Mouse (Mus musculus): Measurements from ENCODE around the gene Nr1i2. TPM values are rescaled to one million over a fixed set of nuclear protein-coding genes. Genes with fewer than 3 reads are reported as not detected.

Nr1i2 gene
- polyA plus RNA-seq, 1 experiment from 2014 or later, result 0.13 TPM

DNA sequence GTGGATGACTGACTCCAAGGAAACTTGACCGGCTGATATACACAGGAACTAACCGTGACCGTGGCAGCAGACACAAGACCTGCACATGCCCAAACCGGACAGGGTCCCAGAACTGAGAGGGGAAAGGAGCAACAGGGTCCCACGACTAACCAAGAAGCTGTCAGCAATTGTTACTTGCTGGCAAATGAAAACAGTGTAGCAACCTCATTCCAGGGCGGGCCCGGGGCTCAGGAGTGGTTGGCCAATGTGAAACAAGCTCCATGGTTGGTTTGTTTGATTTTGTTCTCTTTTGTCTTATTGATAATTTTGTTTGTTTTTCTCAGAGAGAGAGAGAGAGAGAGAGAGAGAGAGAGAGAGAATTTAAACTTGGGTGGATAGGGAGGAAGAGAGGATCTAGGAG lies 13.7 kb downstream of the Nr1i2 start:
- WGBS (ENCODE audit: insufficient replicate concordance), result 65% methylated on average over 7 of the region's 7 CpGs
- Histone ChIP-seq H3K27me3 (ENCODE audit: control insufficient read depth, insufficient read depth, low read length) (no peaks in the 10 kb centered on the region), H3K36me3 (ENCODE audit: control insufficient read depth, insufficient read depth, low read length) (no peaks in the 10 kb centered on the region), H3K4me3 (ENCODE audit: low read depth, low read length) (no peak overlapping the region), H3K4me1 (ENCODE audit: control insufficient read depth, insufficient read depth, low read length) (no peaks in the 10 kb centered on the region), H3K9ac (ENCODE audit: low read depth, low read length) (no peak overlapping the region), H3K9me3 (replicated peaks; ENCODE audit: control insufficient read depth, low read length) (no peaks in the 10 kb centered on the region), H3K4me2 (no peak overlapping the region), H3K27ac (ENCODE audit: low read depth, low read length) (no peak overlapping the region)
- ATAC-seq (replicated peaks; ENCODE audit: insufficient number of reproducible peaks, low FRiP score, low TSS enrichment), result no peak

DNA sequence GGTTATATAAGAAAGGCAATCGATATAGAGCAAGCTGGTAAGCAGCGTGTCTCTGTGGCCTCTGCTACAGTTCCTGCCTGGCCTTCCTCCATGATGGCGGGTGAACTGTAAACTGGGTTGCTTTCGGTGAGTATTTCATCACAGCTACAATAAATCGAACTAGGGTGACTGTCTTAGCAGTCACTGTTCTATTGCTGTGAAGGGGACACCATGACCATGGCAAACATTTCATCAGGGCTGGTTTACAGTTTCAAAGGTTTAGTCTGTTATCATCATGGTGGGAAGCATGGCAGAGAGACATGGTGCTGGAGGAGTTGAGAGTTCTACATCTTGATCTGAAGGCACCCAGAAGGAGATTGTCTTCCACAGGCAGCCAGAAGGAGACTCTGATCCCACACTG lies 14.8 kb downstream of the Nr1i2 start:
- Histone ChIP-seq H3K27ac (ENCODE audit: low read depth, low read length) (no peak overlapping the region), H3K4me3 (ENCODE audit: low read depth, low read length) (no peak overlapping the region), H3K4me1 (ENCODE audit: control insufficient read depth, insufficient read depth, low read length) (no peaks in the 10 kb centered on the region), H3K9me3 (replicated peaks; ENCODE audit: control insufficient read depth, low read length) (no peaks in the 10 kb centered on the region), H3K27me3 (ENCODE audit: control insufficient read depth, insufficient read depth, low read length) (no peaks in the 10 kb centered on the region), H3K4me2 (no peak overlapping the region), H3K36me3 (ENCODE audit: control insufficient read depth, insufficient read depth, low read length) (no peaks in the 10 kb centered on the region), H3K9ac (ENCODE audit: low read depth, low read length) (no peak overlapping the region)
- 88% methylated on average over 5 of the region's 5 CpGs for WGBS (ENCODE audit: insufficient replicate concordance)
- ATAC-seq (replicated peaks; ENCODE audit: insufficient number of reproducible peaks, low FRiP score, low TSS enrichment), result no peak

- H3K36me3 ChIP-seq (ENCODE audit: control insufficient read depth, insufficient read depth, low read length), result no peaks in the 10 kb centered on the region
- WGBS (ENCODE audit: insufficient replicate concordance), result 71% methylated on average over 2 of the region's 2 CpGs
- no peaks in the 10 kb centered on the region for H3K27me3 ChIP-seq (ENCODE audit: control insufficient read depth, insufficient read depth, low read length)
- no peaks in the 10 kb centered on the region for H3K9me3 ChIP-seq (replicated peaks; ENCODE audit: control insufficient read depth, low read length)
- no peaks in the 10 kb centered on the region for H3K4me1 ChIP-seq (ENCODE audit: control insufficient read depth, insufficient read depth, low read length)
- no peak for ATAC-seq (replicated peaks; ENCODE audit: insufficient number of reproducible peaks, low FRiP score, low TSS enrichment)
- H3K4me2 ChIP-seq, result no peak overlapping the region
- H3K27ac ChIP-seq (ENCODE audit: low read depth, low read length), result no peak overlapping the region
- no peak overlapping the region for H3K4me3 ChIP-seq (ENCODE audit: low read depth, low read length)
- H3K9ac ChIP-seq (ENCODE audit: low read depth, low read length), result no peak overlapping the region
Observed at GRCm38 (mm10) chr16:38274737-38275136, 19.9 kb downstream of the Nr1i2 start.

DNA sequence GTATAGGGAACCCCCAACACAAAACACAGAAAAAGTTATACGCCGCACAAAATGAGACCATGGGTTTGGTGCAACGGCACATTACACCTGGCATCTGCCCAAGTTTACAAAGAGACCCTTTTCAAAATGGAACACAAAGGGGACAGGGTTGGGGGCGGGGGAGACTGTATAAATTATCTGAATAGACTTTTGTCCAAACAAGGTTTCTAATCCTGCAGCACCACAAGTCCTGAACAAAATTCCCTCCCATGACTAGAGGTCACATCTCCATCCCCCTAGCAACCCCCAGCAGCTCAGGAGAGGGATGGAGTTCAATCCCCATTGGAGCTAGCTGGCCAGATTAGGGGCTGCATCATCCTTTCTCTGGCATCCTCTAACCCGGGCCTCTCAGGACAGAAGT lies 22.1 kb downstream of the Nr1i2 start:
- 72% methylated on average over 5 of the region's 5 CpGs for WGBS (ENCODE audit: insufficient replicate concordance)

GRCm38 (mm10) chr16:38271601-38272000 lies 23.0 kb downstream of the Nr1i2 start:
- whole genome bisulfite sequencing (ENCODE audit: insufficient replicate concordance), result 42% methylated on average over 3 of the region's 3 CpGs
- no peak overlapping the region for H3K9ac ChIP-seq (ENCODE audit: low read depth, low read length)
- H3K4me1 ChIP-seq (ENCODE audit: control insufficient read depth, insufficient read depth, low read length), result no peaks in the 10 kb centered on the region
- no peaks in the 10 kb centered on the region for H3K27me3 ChIP-seq (ENCODE audit: control insufficient read depth, insufficient read depth, low read length)
- no peaks in the 10 kb centered on the region for H3K36me3 ChIP-seq (ENCODE audit: control insufficient read depth, insufficient read depth, low read length)
- H3K4me2 ChIP-seq, result no peak overlapping the region
- H3K27ac ChIP-seq (ENCODE audit: low read depth, low read length), result no peak overlapping the region
- H3K9me3 ChIP-seq (replicated peaks; ENCODE audit: control insufficient read depth, low read length), result no peaks in the 10 kb centered on the region
- ATAC-seq (replicated peaks; ENCODE audit: insufficient number of reproducible peaks, low FRiP score, low TSS enrichment), result no peak
- H3K4me3 ChIP-seq (ENCODE audit: low read depth, low read length), result no peak overlapping the region

More for the DNA sequence above, 22.1 kb downstream of the Nr1i2 start:
- H3K4me3 ChIP-seq (ENCODE audit: low read depth, low read length), result no peak overlapping the region
- no peaks in the 10 kb centered on the region for H3K36me3 ChIP-seq (ENCODE audit: control insufficient read depth, insufficient read depth, low read length)
- H3K27ac ChIP-seq (ENCODE audit: low read depth, low read length), result no peak overlapping the region
- no peaks in the 10 kb centered on the region for H3K27me3 ChIP-seq (ENCODE audit: control insufficient read depth, insufficient read depth, low read length)
- no peak overlapping the region for H3K4me2 ChIP-seq
- H3K9me3 ChIP-seq (replicated peaks; ENCODE audit: control insufficient read depth, low read length), result no peaks in the 10 kb centered on the region
- H3K4me1 ChIP-seq (ENCODE audit: control insufficient read depth, insufficient read depth, low read length), result no peaks in the 10 kb centered on the region
- ATAC-seq (replicated peaks; ENCODE audit: insufficient number of reproducible peaks, low FRiP score, low TSS enrichment), result no peak
- H3K9ac ChIP-seq (ENCODE audit: low read depth, low read length), result no peak overlapping the region

GRCm38 (mm10) chr16:38255927-38256326 lies 38.7 kb downstream of the Nr1i2 start:
- H3K9me3 ChIP-seq (replicated peaks; ENCODE audit: control insufficient read depth, low read length), result no peaks in the 10 kb centered on the region
- H3K27ac ChIP-seq (ENCODE audit: low read depth, low read length), result no peak overlapping the region
- H3K4me3 ChIP-seq (ENCODE audit: low read depth, low read length), result no peak overlapping the region
- no peak overlapping the region for H3K4me2 ChIP-seq
- no peak for ATAC-seq (replicated peaks; ENCODE audit: insufficient number of reproducible peaks, low FRiP score, low TSS enrichment)
- H3K27me3 ChIP-seq (ENCODE audit: control insufficient read depth, insufficient read depth, low read length), result no peaks in the 10 kb centered on the region
- no peaks in the 10 kb centered on the region for H3K4me1 ChIP-seq (ENCODE audit: control insufficient read depth, insufficient read depth, low read length)
- H3K36me3 ChIP-seq (ENCODE audit: control insufficient read depth, insufficient read depth, low read length), result no peaks in the 10 kb centered on the region
- H3K9ac ChIP-seq (ENCODE audit: low read depth, low read length), result no peak overlapping the region
- WGBS (ENCODE audit: insufficient replicate concordance), result 81% methylated on average over 9 of the region's 9 CpGs

- Histone ChIP-seq H3K4me3 (ENCODE audit: low read depth, low read length) (no peak overlapping the region), H3K4me1 (ENCODE audit: control insufficient read depth, insufficient read depth, low read length) (no peaks in the 10 kb centered on the region), H3K27ac (ENCODE audit: low read depth, low read length) (no peak overlapping the region), H3K27me3 (ENCODE audit: control insufficient read depth, insufficient read depth, low read length) (no peaks in the 10 kb centered on the region), H3K9ac (ENCODE audit: low read depth, low read length) (no peak overlapping the region), H3K4me2 (no peak overlapping the region), H3K36me3 (ENCODE audit: control insufficient read depth, insufficient read depth, low read length) (no peaks in the 10 kb centered on the region), H3K9me3 (replicated peaks; ENCODE audit: control insufficient read depth, low read length) (no peaks in the 10 kb centered on the region)
- WGBS (ENCODE audit: insufficient replicate concordance), result 71% methylated on average over 4 of the region's 4 CpGs
- ATAC-seq (replicated peaks; ENCODE audit: insufficient number of reproducible peaks, low FRiP score, low TSS enrichment), result 0 out of 2 replicates have a peak, but pooled peaks have one; percentile 22
Observed at GRCm38 (mm10) chr16:38255107-38255506, 39.5 kb downstream of the Nr1i2 start.

DNA sequence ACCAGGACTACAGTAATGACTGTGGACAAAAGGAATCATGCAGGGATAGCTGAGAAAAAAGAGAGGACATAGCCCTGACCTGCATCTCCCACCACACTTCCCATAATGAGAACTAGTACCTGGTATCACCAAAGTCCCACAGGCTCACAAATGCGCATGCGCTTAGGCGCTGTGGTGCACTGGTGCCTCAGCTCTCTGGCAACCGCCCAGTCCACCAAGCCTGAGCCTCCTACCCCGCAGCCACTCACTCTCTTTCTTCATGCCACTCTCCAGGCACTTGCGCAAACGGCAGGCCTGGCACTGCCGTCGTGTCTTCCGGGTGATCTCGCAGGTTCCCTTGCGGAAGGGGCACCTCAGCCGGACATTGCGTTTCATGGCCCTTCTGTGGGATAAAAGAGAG lies 40.6 kb downstream of the Nr1i2 start:
- ATAC-seq (replicated peaks; ENCODE audit: insufficient number of reproducible peaks, low FRiP score, low TSS enrichment), result no peak
- WGBS (ENCODE audit: insufficient replicate concordance), result 68% methylated on average over 14 of the region's 14 CpGs
- Histone ChIP-seq H3K9me3 (replicated peaks; ENCODE audit: control insufficient read depth, low read length) (no peaks in the 10 kb centered on the region), H3K36me3 (ENCODE audit: control insufficient read depth, insufficient read depth, low read length) (no peaks in the 10 kb centered on the region), H3K4me2 (no peak overlapping the region; the same call in 1 of the 2 replicates), H3K9ac (ENCODE audit: low read depth, low read length) (no peak overlapping the region), H3K27me3 (ENCODE audit: control insufficient read depth, insufficient read depth, low read length) (no peaks in the 10 kb centered on the region), H3K27ac (ENCODE audit: low read depth, low read length) (no peak overlapping the region), H3K4me1 (ENCODE audit: control insufficient read depth, insufficient read depth, low read length) (no peaks in the 10 kb centered on the region), H3K4me3 (ENCODE audit: low read depth, low read length) (no peak overlapping the region)

DNA sequence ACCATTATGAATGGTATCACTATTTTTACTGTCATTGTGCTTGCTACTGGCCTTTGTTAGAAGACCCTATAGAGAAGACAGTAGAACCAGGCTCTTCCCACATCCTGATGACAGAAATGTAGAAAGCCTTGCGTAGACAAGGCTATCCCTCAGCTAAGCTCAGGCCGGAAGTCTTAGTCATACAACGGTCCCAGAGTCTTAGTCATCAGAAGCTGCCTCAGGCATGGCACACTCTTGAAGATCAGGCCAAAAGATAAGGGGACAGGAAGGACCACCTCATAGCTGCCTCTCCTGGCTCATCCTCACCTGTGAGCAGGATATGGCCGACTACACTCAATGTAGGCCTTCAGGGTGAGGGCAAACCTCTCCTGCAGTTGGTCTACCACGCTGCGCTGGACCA lies 44.2 kb downstream of the Nr1i2 start:
- no peaks in the 10 kb centered on the region for H3K4me1 ChIP-seq (ENCODE audit: control insufficient read depth, insufficient read depth, low read length)
- no peaks in the 10 kb centered on the region for H3K9me3 ChIP-seq (replicated peaks; ENCODE audit: control insufficient read depth, low read length)
- H3K36me3 ChIP-seq (ENCODE audit: control insufficient read depth, insufficient read depth, low read length), result no peaks in the 10 kb centered on the region
- H3K27me3 ChIP-seq (ENCODE audit: control insufficient read depth, insufficient read depth, low read length), result no peaks in the 10 kb centered on the region
- no peak overlapping the region for H3K9ac ChIP-seq (ENCODE audit: low read depth, low read length)
- no peak overlapping the region for H3K4me2 ChIP-seq
- no peak overlapping the region for H3K4me3 ChIP-seq (ENCODE audit: low read depth, low read length)
- no peak for ATAC-seq (replicated peaks; ENCODE audit: insufficient number of reproducible peaks, low FRiP score, low TSS enrichment)
- 82% methylated on average over 6 of the region's 6 CpGs for WGBS (ENCODE audit: insufficient replicate concordance)
- no peak overlapping the region for H3K27ac ChIP-seq (ENCODE audit: low read depth, low read length)

Measured in heart, embryonic 11.5 days (tissue).